Mouse (Mus musculus) c-Kit-positive CD71-negative TER-119-negative erythroid progenitor cells, embryonic 14.5 days (primary cell): Measurements from ENCODE around the gene Sgpp1.
"Not testable (repeated sequence)": the region's sequence is repeated elsewhere in the genome, so short reads cannot be mapped to it uniquely, and the experiment has no call there.

ENCODE experiments used
- DNase-seq: peaks from one replicate; pipeline ENCODE4 v3.0.0-alpha.2; 2013; ENCODE audit warnings: low read depth

The Sgpp1 gene

DNA sequence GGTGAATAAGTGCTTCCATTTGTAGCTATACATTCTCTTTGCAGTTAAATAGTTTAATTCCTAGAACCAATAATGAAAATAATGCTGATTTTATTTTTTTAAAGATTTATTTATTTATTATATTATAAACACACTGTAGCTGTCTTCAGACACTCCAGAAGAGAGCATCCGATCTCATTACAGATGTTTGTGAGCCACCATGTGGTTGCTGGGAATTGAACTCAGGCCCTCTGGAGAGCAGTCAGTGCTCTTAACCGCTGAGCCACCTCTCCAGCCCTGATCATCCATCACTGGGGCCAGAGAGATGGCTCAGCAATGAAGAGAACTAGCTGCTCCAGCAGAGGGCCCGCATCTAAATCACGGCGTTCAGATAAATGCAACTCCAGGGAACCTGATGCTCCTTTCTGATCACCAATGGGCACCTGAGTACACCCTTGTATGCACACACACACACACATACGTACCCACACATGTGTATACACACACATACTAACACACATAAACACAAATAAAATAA, 3.5 kb downstream of the Sgpp1 start:
- DNase-seq = no peak

DNA sequence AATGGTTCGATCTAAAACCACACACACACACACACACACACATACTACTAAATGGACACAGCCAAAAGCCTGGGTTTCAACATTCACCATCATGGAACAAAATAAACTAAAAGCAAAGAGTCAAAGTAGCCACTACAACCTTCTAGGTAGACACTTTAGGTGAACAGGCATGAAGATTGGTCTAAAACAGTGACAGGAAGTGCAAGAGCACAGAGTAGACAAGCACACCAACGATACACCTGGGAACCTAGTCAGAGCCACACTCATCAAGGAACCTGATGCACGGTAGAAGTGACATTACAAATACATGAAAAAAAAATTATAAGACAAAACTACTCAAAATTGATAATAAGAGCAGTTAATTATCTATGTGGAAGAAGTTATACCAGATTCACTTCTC, 4.0 kb downstream of the Sgpp1 start:
- DNase-seq = no peak

DNA sequence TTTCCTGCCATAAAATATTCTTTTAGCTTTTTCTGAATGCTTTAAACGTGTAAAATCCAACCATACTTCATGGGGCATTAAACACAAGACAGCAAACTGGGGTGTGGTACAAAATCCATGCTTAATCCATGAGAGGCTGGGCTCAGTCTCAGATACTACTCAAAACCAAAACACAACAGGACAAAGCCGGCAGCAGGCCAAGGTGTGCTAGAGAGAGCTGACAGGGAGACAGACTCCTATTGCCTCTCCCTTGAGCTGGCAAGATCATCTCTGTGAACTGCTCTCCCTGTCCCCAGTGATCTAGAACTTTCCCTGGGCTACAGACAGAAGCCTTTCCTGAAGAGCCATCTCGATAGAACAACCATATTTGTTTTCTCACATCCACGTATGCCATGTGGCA, 5.1 kb downstream of the Sgpp1 start:
- DNase-seq = no peak

- DNase-seq = no peak
Measured at GRCm38 (mm10) chr12:75729876-75730275, 5.7 kb downstream of the Sgpp1 start.

DNA sequence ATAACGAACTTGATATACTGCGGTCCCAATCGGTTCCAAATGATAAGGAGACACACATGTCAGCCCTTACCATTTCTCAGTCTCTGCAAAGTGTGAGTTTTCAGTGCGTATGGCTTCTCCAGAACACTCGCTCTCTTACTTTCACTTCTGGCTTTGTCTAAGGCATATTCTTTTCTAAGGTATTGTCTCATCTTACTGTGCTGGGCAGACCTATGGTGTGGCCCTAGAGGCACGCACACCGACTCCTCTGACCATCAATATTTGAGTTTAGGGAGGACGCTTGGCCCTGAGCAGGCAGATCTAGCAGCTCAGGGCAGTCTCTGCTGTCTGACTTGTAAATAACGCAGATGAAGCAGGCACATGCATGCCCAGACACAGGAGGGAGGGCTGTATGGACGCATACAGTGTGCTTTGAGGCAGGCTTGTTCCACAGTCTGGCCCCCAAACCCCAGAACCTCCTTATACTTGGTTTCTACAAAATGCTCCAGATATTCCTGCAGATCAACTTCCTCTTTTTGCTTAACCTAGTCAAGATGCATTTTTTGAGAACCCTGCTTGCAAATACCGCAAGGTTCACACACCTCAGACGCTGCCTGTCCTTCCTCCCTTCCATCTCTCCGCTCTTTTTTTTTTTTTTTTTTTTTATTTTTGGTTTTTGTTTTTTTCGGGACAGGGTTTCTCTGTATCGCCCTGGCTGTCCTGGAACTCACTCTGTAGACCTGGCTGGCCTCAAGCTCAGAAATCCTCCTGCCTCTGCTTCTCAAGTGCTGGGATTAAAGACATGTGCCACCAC, 8.0 kb downstream of the Sgpp1 start:
- no peak for DNase-seq

GRCm38 (mm10) chr12:75726349-75726861, 9.1 kb downstream of the Sgpp1 start:
- no peak for DNase-seq

DNA sequence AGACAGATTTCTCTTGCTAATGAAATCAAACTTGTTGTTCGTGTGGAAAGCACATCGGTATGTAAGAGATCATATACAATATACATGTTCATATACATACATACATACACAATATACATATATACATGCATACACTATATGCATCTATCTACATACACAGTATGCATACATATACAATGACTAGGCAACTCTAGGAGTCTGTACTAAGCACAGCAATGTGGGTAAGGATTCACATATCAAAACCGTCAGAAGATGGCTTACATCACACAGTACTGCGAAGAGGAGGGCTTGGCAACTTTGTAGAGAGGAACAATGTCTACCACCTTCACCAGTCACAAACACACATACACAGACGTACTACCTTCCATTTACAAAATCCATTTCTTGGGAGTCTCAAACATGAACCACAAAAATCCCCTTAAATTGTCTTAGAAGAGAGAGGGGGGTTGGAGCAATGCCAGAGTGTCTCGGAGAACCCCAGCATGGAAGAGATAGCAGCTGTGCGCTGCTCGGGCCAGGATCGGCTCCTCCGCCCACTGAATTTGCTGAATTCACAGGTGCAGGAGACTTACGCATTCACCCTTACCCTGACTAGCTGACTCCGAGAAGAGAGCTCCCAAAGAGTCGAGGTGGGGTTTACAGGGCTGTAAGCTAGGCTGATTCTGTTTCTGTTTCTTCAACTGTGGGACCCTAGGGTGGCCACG, 10.8 kb downstream of the Sgpp1 start:
- no peak for DNase-seq

DNA sequence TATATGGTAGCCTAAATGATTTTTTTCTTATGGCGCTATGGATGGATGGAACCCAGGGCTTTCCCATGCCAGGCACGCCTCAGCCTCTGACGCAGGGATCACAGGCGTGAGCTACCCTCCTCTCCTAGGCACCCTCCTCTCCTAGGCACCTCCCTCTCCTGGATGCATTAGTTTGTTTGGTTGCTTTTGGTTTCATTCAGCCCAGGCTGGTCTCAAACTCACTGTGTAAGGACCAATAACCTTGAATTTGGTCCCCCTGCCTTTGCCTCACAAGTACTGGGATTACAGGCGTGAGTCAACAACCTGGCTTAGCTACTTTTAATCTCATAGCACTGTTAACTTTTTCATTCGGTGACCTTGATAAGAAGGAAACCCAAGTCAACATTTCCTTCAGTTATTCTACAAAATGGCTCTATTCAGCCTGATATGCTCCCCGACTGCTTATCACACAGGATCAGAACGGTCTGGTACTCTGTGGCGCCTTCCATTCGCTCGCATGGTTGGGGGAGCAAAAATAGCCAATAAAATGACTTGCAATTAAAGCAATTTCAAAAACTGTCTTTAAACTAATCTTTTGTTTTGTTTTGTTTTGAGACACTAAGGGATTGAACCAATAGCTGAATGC, 11.6 kb downstream of the Sgpp1 start:
- no peak for DNase-seq

GRCm38 (mm10) chr12:75721941-75722340, 13.6 kb downstream of the Sgpp1 start:
- no peak for DNase-seq

GRCm38 (mm10) chr12:75721006-75721405, 14.5 kb downstream of the Sgpp1 start:
- DNase-seq = no peak

DNA sequence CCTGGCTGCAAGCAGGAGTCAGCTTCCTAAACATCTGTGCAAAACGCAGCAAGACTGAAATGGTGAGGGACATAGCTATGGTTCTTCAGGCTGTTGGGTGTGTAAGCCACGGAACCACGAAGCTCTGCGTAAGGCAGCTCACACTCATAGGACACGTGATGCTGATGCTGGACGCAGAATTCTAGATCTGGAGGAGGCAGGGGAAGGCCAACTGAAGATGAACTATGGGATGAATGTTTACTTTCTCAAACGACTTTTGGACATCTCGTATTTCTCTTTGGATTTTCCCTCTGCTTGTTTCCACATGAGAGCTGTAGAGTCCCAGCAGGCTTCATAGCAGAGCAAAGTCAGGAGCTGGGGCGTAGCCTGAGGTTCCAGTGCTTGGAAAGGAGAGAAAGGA, 21.9 kb downstream of the Sgpp1 start:
- no peak for DNase-seq

DNA sequence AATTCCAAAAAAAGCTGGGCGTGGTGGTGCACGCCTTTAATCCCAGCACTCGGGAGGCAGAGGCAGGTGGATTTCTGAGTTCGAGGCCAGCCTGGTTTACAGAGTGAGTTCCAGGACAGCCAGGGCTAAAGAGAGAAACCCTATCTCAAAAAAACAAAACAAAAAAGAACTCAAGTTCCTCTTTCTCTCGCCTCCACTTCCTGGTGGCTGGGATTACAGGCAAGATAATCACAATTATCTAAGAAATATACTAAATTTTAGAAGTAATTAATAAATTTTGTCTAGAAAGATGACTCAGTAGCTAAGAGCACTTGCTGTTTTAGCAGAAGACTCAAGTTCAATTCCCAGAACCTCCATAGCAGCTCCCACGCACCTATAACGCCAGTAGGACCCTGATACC, 22.6 kb downstream of the Sgpp1 start:
- not testable (repeated sequence) for DNase-seq

- DNase-seq = no peak
Measured at GRCm38 (mm10) chr12:75710596-75711376, 24.7 kb downstream of the Sgpp1 start.

DNA sequence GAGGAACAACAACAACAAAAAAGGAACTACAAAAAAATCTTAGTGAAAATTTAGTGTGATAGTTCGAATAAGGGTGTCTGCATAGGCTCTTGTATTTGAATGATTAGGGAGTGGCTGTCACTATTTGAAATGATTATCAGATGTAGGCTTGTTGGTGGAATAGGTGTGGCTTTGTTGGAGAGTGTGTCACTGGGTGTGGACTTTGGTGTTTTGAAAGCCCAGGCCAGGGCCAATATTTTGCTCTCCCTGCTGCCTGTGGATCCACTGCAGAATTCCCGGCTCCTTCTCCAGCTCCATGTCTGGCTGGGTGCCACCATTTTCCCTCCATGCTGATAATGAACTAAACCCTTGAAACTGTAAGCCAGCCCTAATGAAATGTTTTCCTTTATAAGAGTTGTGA, 26.0 kb downstream of the Sgpp1 start:
- DNase-seq = no peak

DNA sequence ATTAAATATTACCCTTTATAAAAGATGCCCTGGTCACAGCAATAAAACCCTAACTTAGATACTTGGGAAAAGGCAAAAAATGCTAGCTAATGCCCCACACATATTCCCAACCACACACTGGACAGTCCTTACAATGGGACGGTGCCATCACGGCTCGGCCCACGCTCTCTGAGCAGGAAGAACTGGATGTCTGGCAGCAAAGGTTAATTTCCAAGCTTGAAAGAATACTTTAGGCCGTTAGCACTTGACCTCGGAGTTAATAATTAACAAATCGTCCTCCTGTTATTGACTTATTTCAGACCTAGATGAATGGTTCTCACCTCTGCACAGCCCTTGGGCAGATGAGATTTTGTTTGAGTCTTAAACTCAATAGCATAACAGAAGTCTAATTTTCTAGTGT, 28.9 kb downstream of the Sgpp1 start:
- no peak for DNase-seq

- no peak for DNase-seq
Measured at GRCm38 (mm10) chr12:75702739-75703122, 32.8 kb downstream of the Sgpp1 start.

DNA sequence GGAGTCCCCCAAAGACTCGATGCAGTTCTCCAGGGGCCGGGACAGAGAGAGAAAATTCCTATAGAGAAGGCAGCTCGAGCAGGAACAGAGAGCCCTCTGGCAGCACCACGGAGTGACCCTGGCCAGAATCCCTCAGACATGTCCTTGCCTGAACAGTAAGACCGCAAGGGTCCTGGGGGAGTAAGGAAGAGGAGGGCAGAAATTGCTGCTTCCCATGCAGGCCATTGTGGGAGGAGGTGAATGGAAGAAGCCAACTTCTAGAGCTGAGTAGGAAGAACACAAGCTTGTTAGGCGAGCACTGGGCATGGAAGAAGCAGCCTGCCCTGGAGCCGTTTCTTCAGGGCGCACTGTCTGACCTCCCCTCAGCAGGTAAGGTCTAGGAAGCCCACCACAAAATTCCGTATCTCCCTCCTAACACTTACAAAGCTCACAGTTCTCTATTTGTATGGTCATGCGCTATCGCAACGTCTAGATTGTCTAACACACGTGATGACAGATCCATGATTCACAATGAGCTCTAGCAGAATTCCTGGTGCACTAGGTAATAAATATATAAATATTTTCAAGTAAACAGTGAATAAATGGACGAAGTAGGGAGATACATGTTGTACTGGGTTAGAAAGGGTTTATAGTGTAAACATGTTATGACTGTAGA, 33.3 kb downstream of the Sgpp1 start:
- DNase-seq = no peak

DNA sequence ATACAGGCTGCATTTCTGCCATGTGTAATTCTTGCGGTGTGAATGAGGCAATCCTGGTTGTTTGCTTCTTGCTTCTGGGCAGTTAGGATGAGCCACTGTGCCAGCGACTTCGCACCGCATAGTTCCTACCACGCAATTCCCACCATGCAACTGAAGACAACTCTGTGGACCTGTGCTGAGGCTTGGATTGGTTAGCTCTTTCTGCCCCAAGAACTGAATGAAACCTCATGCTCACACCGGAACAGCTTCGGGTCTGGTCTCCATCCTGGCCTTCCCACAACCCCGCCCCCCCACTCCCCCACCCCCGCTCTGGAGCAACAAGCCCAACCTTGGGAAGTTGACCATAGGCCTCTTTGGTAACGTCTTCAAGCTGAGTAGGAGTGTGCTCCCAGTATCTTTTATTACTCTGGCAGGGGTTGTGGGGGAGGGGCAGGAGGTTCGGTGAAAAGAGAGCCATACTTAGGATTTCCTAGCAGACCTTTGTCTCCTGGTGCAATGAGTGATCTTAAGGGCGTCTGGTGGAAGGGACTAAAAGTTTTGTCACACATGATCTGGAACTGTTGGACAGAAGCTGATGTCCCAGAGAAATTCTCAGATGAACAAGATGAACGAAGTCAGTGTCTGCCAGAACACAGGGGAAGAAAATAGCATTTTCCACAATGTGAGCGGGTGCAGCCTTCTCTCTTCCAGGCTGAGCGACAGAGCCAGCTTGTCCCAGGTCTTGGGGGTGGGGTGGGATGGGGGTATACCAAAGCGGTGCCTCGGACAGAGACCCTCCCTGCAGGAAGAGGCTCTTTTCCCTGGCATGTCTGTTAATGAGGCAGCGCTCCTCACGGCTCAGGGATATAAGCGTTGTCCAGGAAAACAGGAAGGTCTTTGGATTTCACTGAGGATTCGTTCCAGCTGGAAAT, 34.1 kb downstream of the Sgpp1 start:
- no peak for DNase-seq

- DNase-seq = no peak
Measured at GRCm38 (mm10) chr12:75698692-75699091, 36.8 kb downstream of the Sgpp1 start.

GRCm38 (mm10) chr12:75695845-75696244, 39.7 kb downstream of the Sgpp1 start:
- not testable (repeated sequence) for DNase-seq
